Mouse (Mus musculus) hindbrain, embryonic 10.5 days (tissue): ENCODE measurements around the gene Pdlim4. TPM values are rescaled to one million over a fixed set of nuclear protein-coding genes. Genes with fewer than 3 reads are reported as not detected.

ENCODE experiments used
- DNase-seq: peaks from one replicate; pipeline ENCODE4 v3.0.0-alpha.2; 2017; ENCODE audit warnings: low spot score
- H3K27ac ChIP-seq: fragments of 300-500 bp; sonication (generic); 2 replicates; pipeline ENCODE4 v1.5.1; 2016; ENCODE audit warnings: mild to moderate bottlenecking, moderate library complexity
- H3K27me3 ChIP-seq: fragments of 300-500 bp; sonication (generic); 2 replicates; pipeline ENCODE4 v1.6.1; 2016; ENCODE audit warnings: mild to moderate bottlenecking; ENCODE audit not compliant: poor library complexity, insufficient read depth, severe bottlenecking
- H3K36me3 ChIP-seq: fragments of 300-500 bp; sonication (generic); 2 replicates; pipeline ENCODE4 v1.6.1; 2016; ENCODE audit warnings: mild to moderate bottlenecking, moderate library complexity
- H3K4me1 ChIP-seq: fragments of 300-500 bp; sonication (generic); replicated peaks from 2 replicates; pipeline ENCODE4 v1.6.1; 2016; ENCODE audit warnings: mild to moderate bottlenecking
- H3K4me3 ChIP-seq: fragments of 300-500 bp; sonication (generic); 2 replicates; pipeline ENCODE4 v1.5.1; 2016; ENCODE audit warnings: mild to moderate bottlenecking, moderate library complexity
- H3K9me3 ChIP-seq: fragments of 300-500 bp; sonication (generic); 2 replicates; pipeline ENCODE4 v1.6.1; 2016; ENCODE audit warnings: mild to moderate bottlenecking, moderate library complexity
- WGBS: fragments of 180-500 bp; shearing (Covaris S2); methylation state at CpG from one replicate; pipeline ENCODE4 v1.1.7; 2016; 5-methylcytosine and 5-hydroxymethylcytosine counted together
- polyA plus RNA-seq: library from polyadenylated mRNA; unstranded; fragments of >200 nt; fragmentation: Nextera tagmentation; extraction: Ambion mirVana; gene quantifications from 2 replicates; pipeline ENCODE4 v1.2.1, GENCODE M21; 2016

Gene Pdlim4
- polyA plus RNA-seq, 1 experiment from 2014 or later = 54.3 TPM

DNA sequence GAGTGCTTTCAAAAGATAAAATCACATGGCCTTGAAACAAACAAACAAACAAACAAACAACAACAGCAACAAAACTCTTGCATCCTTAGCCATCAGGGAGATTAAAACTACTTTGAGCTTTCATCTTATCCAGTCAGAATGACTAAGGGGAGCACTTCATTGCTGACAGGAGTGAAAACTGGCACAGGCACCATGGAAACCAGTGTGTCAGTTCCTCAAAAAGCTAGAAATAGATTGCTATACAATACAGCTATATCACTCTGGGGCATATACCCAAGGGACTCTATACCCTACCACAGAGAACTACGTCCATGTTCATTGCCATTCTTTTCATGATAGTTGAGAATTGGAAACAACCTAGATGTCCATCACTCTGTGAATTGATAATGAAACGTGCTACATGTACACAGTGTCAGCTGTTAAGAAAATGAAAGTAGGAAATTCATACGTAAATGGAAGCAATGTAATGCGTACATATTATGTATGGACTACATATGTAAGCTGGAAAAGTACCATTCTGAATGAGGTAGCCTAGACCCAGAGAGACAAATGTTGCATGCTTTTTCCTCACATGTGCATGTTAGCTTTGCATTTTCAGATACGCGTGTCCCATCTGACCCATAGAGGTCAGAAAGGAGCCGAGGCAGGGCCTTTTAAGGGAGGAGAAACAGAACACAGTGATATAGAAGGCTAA, 19.6 kb upstream of the Pdlim4 start:
- Histone ChIP-seq H3K27ac (no peak overlapping the region), H3K4me1 (peaks cover 6% of the 10 kb centered on the region; the same call in 1 of the 2 replicates), H3K9me3 (no peaks in the 10 kb centered on the region), H3K4me3 (no peak overlapping the region), H3K36me3 (no peaks in the 10 kb centered on the region), H3K27me3 (no peaks in the 10 kb centered on the region)
- WGBS = 84% methylated on average over 7 of the region's 7 CpGs
- no peak for DNase-seq

DNA sequence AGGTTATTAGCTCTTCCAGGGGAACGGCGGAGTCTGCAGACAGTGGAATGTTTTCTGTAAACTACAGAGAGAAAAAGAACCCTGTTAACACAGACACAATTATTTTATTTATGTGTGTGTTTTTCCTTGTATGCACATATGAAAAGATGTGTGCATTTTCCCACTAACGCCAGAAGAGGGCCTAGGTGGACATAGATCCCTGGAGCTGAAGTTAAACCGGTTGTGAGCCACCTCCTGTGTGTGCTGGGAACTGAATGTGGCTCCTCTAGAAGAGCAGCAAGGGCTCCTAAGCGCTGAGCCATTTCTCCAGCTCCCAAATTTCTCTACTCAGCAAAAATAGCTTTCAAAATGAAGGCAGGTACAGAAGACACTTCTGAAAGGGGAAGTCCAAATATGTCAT, 17.0 kb upstream of the Pdlim4 start:
- WGBS = 61% methylated on average over 5 of the region's 5 CpGs

DNA sequence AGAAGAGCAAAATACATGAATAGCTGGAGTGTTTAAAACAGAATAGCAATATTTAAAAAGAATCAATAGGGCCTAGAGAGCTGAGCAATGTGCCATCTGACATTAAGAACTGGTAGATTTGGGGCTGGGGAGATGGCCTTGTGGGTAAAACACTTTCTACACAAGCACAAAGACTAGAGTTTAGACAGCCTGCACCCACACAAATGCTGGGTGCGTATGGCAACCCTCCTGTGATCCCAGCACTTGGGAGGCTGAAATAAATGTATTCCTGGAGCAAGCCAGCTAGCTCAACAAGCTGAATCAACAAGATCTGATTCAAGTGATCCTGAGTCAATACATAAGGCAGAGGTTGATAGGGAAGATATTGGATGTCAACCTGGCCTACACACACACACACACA, 16.2 kb upstream of the Pdlim4 start:
- 89% methylated on average over 1 of the region's 1 CpGs for WGBS
- Histone ChIP-seq H3K36me3 (no peaks in the 10 kb centered on the region), H3K4me1 (no peaks in the 10 kb centered on the region), H3K27me3 (no peaks in the 10 kb centered on the region), H3K27ac (no peak overlapping the region), H3K4me3 (no peak overlapping the region), H3K9me3 (no peaks in the 10 kb centered on the region)
- no peak for DNase-seq

More for the DNA sequence above, 17.0 kb upstream of the Pdlim4 start:
- Histone ChIP-seq H3K36me3 (no peaks in the 10 kb centered on the region), H3K27ac (no peak overlapping the region), H3K9me3 (no peaks in the 10 kb centered on the region), H3K4me3 (no peak overlapping the region), H3K27me3 (no peaks in the 10 kb centered on the region), H3K4me1 (no peaks in the 10 kb centered on the region)
- no peak for DNase-seq

DNA sequence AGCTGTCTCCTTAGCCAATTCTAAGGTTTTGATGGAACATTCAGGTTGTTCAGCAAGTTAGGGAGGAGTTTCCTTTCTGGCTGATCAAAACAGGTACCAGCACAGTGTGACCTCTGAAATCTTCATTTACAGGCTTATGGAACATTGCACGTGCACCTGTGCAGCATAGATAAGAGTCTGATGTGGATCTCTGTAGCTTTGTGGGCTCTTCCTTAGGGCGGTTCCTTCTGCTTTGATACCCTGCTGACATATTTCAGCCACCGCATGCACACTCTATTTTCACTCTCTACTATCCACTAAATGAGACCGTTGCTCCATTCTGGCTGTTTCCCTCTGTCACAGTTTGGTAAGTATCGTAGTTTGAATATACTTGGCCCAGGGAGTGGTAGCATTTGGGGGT, 13.9 kb upstream of the Pdlim4 start:
- Histone ChIP-seq H3K4me1 (no peaks in the 10 kb centered on the region), H3K27ac (no peak overlapping the region), H3K4me3 (no peak overlapping the region), H3K9me3 (no peaks in the 10 kb centered on the region), H3K36me3 (no peaks in the 10 kb centered on the region), H3K27me3 (no peaks in the 10 kb centered on the region)
- 94% methylated on average over 5 of the region's 5 CpGs for WGBS
- DNase-seq = no peak

DNA sequence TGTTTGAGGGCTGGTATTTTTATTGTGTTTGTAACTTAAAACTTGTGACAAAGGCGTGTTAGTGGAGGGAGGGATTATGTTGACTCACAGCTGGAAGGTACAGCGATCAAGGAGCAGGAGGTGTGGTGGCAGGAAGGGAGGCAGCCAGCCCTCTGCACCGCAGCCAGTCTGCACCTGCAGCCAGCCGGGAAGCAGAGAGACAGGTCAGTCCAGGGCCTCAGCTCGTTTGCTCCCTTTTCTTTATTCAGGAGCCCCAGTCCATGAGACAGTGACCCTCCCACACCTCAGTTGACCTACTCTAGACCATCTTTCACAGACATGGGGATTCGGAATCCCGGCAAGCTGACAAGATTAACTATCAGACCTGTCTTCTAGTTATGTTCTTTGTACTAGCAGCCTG, 11.6 kb upstream of the Pdlim4 start:
- WGBS = 38% methylated on average over 7 of the region's 7 CpGs
- no peak for DNase-seq
- peaks cover 3% of the 10 kb centered on the region; the same call in 1 of the 2 replicates for H3K4me1 ChIP-seq

DNA sequence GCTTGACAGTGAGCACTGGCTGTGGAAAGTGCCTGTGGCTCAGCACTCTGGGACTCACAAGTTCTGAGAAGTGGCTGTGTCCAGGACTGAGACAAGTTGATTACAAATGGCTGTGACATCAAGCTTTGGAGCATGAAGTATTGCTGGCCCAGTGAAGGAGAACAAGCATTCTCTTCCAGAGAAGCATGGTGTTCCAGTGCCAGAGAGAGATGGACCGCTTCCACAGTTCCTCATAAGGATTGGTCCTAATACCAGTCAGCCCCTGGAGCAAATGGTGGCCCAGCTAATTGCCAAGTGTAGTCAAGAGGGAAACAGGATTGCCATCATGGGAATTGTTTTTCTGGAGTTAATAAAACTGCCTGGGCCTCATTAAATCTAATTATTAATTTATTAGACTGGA, 7.3 kb upstream of the Pdlim4 start:
- Histone ChIP-seq H3K27me3 (no peaks in the 10 kb centered on the region), H3K36me3 (no peaks in the 10 kb centered on the region), H3K27ac (no peak overlapping the region), H3K4me1 (peaks cover 17% of the 10 kb centered on the region), H3K4me3 (no peak overlapping the region), H3K9me3 (0 out of 2 replicates have a peak, but pooled peaks cover 5% of the 10 kb centered on the region)
- WGBS = 96% methylated on average over 1 of the region's 1 CpGs
- DNase-seq = no peak

More for the DNA sequence above, 11.6 kb upstream of the Pdlim4 start:
- no peak overlapping the region for H3K4me3 ChIP-seq
- no peaks in the 10 kb centered on the region for H3K27me3 ChIP-seq
- no peaks in the 10 kb centered on the region for H3K9me3 ChIP-seq
- H3K27ac ChIP-seq = no peak overlapping the region
- H3K36me3 ChIP-seq = no peaks in the 10 kb centered on the region

DNA sequence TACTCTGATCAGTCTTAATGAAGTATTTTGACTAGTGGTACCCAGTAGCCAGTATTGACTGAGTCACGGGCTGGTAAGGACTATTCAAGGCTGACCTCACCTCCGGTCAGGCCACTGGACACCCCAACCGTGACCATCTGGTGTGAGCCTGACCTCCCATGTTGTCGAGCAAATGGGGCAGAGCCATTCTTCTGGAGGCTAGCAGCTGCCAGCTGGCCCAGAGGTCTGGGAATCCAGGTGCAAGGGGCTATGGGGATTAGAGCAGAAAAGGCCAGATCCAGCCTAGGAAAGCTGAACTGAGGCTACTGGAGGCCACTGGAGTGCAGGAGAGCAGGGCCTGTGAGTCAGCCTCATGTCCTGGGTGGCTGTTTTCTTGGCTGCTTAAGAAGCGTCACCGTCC, 6.5 kb upstream of the Pdlim4 start:
- Histone ChIP-seq H3K4me3 (no peak overlapping the region), H3K27ac (no peak overlapping the region; the same call in 1 of the 2 replicates)
- WGBS = 69% methylated on average over 6 of the region's 6 CpGs

DNA sequence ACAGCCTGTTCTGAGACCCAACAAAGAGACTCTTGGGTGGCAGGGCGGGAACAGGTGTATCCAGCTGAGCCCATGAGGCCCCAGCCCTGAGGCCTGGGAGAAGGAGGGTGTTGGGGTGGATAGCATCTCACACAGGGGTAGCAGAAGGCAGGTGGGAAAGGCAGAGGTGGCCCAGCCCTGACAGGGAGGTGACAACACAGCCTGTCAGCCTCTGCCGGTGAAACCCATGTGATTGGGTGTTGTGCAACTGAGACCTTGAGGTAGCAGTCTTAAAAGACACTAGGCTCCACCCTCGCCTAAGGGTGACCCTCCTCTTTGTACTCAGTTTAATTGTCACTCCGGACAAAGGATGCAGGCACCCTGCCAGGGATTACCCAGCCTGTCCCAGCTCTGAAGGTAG, 4.5 kb upstream of the Pdlim4 start:
- Histone ChIP-seq H3K9me3 (0 out of 2 replicates have a peak, but pooled peaks cover 5% of the 10 kb centered on the region), H3K27ac (no peak overlapping the region)
- 48% methylated on average over 4 of the region's 4 CpGs for WGBS

More for the DNA sequence above, 6.5 kb upstream of the Pdlim4 start:
- Histone ChIP-seq H3K27me3 (peaks cover 6% of the 10 kb centered on the region), H3K36me3 (no peaks in the 10 kb centered on the region), H3K4me1 (peaks cover 17% of the 10 kb centered on the region), H3K9me3 (0 out of 2 replicates have a peak, but pooled peaks cover 5% of the 10 kb centered on the region)
- DNase-seq = no peak

DNA sequence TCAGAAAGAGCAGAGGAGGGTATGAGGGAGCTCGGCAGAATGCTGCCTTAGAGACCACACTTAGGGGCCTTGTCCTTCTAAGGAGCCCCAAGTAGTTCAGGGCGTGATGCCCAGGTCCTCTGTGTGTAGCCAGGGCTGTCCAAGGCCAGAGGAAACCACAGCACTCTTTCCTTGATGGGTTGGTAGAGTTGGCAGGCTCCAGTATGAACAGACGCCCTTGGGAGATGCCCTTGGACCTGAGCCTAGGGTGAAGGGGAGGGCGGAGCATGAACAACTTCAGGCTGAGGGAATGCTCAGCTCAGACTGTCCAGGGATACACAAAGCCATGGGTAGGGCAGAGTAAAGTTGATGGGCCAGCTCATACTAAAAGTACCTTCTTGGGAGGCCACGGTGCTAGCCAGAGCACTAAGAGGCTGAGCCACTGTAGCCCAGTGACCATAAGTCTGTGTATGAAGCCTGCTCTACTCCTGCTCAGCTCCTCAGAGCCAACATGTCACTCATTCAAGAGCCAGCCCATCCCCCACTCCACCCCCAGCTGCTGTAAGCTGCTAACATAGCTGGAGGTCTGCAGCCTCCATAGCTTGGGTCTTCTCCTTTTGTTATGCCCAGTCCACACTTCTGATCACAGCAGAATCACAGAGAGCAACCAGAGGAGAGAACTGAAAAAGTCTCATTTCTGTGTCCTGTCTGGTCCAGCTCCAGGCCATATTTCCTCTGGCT, 3.1 kb upstream of the Pdlim4 start:
- Histone ChIP-seq H3K9me3 (0 out of 2 replicates have a peak, but pooled peaks cover 5% of the 10 kb centered on the region), H3K36me3 (no peaks in the 10 kb centered on the region), H3K27me3 (peaks cover 36% of the 10 kb centered on the region), H3K4me3 (no peak overlapping the region), H3K4me1 (peaks cover 45% of the 10 kb centered on the region), H3K27ac (no peak overlapping the region)
- WGBS = 89% methylated on average over 5 of the region's 5 CpGs
- DNase-seq = no peak

More for the DNA sequence above, 4.5 kb upstream of the Pdlim4 start:
- Histone ChIP-seq H3K4me3 (no peak overlapping the region), H3K4me1 (peaks cover 31% of the 10 kb centered on the region), H3K27me3 (peaks cover 22% of the 10 kb centered on the region), H3K36me3 (no peaks in the 10 kb centered on the region)
- DNase-seq = no peak

DNA sequence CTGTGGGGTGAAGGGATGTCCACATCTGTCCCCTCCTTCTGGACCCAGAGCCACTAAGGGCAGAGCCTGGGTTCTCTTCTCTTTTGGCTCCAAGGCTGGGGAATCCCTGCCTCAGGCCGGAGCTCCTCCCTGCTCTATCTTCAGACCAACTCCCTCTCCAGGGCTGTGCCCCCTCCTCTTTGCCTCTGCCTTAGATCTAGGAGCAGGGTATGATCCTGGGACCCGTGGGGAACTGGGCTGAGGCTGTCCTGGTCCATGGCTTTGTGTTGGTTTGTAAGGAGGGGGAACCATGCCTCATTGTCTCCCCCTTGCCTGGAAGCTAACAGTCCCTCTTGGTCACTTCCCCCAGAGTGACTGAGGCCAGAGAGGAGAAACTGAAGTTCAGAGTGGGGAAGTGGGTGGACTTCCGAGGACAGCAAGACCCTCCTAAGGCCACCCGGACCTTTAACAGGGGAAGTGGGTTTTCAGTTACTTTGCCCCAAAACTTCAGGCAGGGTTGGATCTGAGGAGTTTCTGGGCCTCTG, 756 bp downstream of the Pdlim4 start:
- peak overlapping the region; percentile 87 for H3K27ac ChIP-seq
- H3K9me3 ChIP-seq = no peaks in the 10 kb centered on the region
- H3K36me3 ChIP-seq = no peaks in the 10 kb centered on the region
- H3K27me3 ChIP-seq = peaks cover 41% of the 10 kb centered on the region
- WGBS = 27% methylated on average over 4 of the region's 4 CpGs
- peak overlapping the region; percentile 67 for H3K4me3 ChIP-seq
- no peak for DNase-seq
- H3K4me1 ChIP-seq = peaks cover 44% of the 10 kb centered on the region

DNA sequence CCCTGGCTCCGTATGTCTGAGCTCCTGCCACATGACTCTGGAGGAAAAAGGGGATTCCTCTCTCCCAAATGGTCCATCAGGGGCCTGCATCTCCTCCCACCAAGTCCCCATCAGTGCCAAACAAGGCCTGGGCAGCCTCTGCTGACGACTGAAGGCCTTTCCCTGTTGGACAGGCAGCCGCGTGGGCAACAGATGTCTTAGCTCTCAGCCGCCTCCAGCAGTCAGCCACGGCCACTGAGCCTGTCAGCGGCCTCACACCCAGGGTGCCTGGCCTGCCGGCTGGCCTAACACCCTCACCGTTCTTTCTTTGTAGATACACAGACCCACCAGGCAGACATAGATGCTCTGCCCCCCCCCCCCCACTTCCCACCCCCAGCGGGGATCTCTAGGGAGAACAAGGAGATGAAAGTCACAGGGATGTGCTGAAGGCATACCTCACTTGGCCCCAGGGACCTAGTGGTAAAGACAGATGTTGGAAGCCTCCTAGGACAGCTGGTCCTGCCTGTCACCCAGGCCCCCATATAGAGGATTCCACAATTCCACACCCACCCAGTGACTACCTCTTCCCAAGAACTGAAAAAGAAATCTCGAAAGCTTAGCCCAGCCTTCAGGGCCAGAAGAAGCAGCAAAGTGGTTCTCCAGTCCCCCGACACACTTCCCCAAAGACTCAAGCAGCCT, 1.4 kb downstream of the Pdlim4 start:
- no peaks in the 10 kb centered on the region for H3K36me3 ChIP-seq
- peak overlapping the region; percentile 67 for H3K4me3 ChIP-seq
- peaks cover 41% of the 10 kb centered on the region for H3K27me3 ChIP-seq
- H3K4me1 ChIP-seq = peaks cover 44% of the 10 kb centered on the region
- no peaks in the 10 kb centered on the region for H3K9me3 ChIP-seq
- peak; percentile 54 for DNase-seq
- H3K27ac ChIP-seq = peak overlapping the region; percentile 87
- WGBS = 26% methylated on average over 12 of the region's 12 CpGs

DNA sequence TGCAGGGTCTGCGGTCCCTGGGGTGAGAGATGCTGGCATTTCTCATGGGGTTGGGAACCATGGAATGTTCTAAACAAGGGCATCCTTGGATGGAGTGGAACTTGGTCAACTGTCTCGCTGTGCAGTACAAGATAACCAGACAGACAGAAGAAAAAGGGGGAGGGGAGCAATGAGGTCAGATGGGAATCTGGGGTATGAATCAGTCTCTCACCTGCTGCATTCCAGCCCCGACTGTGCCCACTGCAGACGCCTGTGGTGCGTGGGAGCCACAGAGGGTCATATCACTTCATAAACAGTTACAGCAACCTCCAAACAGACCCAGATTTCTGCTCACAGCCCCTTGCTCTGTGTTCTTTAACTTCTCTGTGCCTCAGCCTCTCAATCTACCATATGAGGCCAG, 2.4 kb downstream of the Pdlim4 start:
- no peak for DNase-seq
- H3K36me3 ChIP-seq = no peaks in the 10 kb centered on the region
- H3K27ac ChIP-seq = no peak overlapping the region
- 78% methylated on average over 5 of the region's 5 CpGs for WGBS
- H3K9me3 ChIP-seq = no peaks in the 10 kb centered on the region
- H3K4me1 ChIP-seq = peaks cover 36% of the 10 kb centered on the region
- no peak overlapping the region for H3K4me3 ChIP-seq
- H3K27me3 ChIP-seq = peaks cover 41% of the 10 kb centered on the region

DNA sequence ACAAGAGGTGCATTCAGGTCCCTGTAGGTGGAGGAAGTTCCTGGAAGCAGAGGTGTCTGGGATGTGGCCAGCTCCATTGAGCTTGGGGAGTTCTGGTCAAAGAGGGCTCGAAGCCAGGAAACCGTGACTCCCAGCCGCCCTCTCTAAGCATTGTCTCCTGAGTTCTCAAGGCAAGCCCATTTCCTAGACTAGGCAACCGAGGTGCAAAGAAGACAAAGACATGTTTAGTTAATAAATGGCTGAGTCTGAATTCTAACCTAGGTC, 3.0 kb downstream of the Pdlim4 start:
- Histone ChIP-seq H3K27me3 (peaks cover 40% of the 10 kb centered on the region), H3K27ac (no peak overlapping the region), H3K36me3 (no peaks in the 10 kb centered on the region), H3K4me3 (no peak overlapping the region), H3K9me3 (no peaks in the 10 kb centered on the region), H3K4me1 (peaks cover 37% of the 10 kb centered on the region)
- no peak for DNase-seq
- WGBS = 87% methylated on average over 4 of the region's 4 CpGs
